ENCODE assay signal across 13 mouse cellular contexts in the genomic region with DNA sequence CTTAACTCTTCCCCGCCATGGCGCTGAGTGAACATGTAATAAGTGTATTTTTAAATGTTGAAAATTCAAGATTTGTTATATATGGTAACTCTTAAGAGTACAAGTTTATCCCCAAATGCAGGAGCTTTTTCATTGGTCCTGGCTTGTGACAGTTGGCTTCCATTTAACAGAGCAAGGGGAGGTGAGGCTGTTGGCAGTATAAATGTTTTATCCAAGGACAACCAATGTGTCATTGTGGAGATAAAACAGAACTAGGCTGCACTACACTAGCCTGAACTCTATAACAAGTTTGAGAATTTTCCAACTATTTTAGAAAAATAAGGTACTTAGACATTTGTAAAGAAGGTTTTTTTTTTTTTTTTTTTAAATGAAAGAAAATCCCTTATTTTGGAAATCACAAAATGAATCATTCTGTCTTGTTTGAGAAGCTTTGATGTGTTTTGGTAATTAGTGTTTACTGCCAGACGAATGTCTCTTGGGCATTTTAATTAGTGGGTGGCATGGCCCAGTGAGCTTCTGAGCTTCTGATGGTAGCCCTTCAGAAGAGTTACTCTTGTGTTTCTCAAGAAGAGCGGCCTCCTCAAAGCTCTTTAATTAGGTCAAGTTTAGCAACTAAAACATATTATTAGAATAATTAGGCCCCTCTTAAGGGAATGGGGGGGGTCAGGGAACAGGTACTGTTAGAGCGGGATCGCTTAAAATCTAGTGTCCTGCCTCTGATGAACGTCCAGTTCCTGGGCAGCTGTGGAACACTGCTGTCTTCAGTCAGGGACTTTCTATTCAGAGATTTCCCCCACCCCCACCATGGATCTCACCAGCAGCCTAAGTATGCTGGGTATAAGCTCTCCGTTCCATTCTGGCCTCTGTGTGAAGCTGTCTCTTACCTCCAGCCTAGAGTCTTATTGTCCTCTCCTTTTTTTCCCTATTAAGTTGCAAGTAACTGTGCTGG.
DNase-seq lines count a peak whose midpoint lies in the region; ATAC-seq lines count a peak whose summit lies in the region.
"Had no signal": no experiment of that assay in that cellular context is flagged by ENCODE, and none has a peak within 500 bp of the region (broad histone marks: within the 10 kb centered on the region; RNA-seq: fewer than 3 reads in every experiment).

No protein-coding gene starts in this region.

- no peak for ATAC-seq in heart, embryonic 16.5 days (replicated peaks; ENCODE audit: extremely low read depth, insufficient read depth, low FRiP score)
- 0 out of 2 replicates have a peak, but pooled peaks have one; percentile 32 for ATAC-seq in intestine, embryonic 16.5 days
- ATAC-seq in stomach, embryonic 16.5 days (ENCODE audit: insufficient read depth, low FRiP score) = peak; percentile 63; the same call in 1 of the 2 replicates
- ATAC-seq in erythroblast, adult 5-6 weeks (replicated peaks; ENCODE audit: low FRiP score, poor library complexity, severe bottlenecking) = no peak

- H3K27ac ChIP-seq in heart, embryonic 16.5 days (ENCODE audit: low read length) = peak overlapping the region; percentile 60
- H3K27ac ChIP-seq in intestine, embryonic 16.5 days (ENCODE audit: low read length) = peak overlapping the region; percentile 69
- peak overlapping the region; percentile 90 for H3K27ac ChIP-seq in stomach, embryonic 16.5 days (ENCODE audit: low read length)

- WGBS in heart, embryonic 16.5 days = 70% methylated on average over 8 of the region's 8 CpGs
- 66% methylated on average over 8 of the region's 8 CpGs for WGBS in intestine, embryonic 16.5 days
- 63% methylated on average over 8 of the region's 8 CpGs for WGBS in stomach, embryonic 16.5 days

- H3K27me3 ChIP-seq in heart, embryonic 16.5 days (ENCODE audit: control insufficient read depth, insufficient read depth, low read length) = no peaks in the 10 kb centered on the region
- H3K27me3 ChIP-seq in intestine, embryonic 16.5 days (replicated peaks; ENCODE audit: control insufficient read depth, insufficient read depth, low read length) = no peaks in the 10 kb centered on the region
- no peaks in the 10 kb centered on the region for H3K27me3 ChIP-seq in stomach, embryonic 16.5 days (ENCODE audit: control insufficient read depth, insufficient read depth, low read length)
- H3K27me3 ChIP-seq: CH12.LX; limb, embryonic 15.5 days had no signal

- H3K9me3 ChIP-seq in heart, embryonic 16.5 days (replicated peaks; ENCODE audit: control insufficient read depth, low read length) = no peaks in the 10 kb centered on the region
- no peaks in the 10 kb centered on the region for H3K9me3 ChIP-seq in intestine, embryonic 16.5 days (ENCODE audit: control insufficient read depth, low read length)
- H3K9me3 ChIP-seq in stomach, embryonic 16.5 days (replicated peaks; ENCODE audit: control insufficient read depth, low read length) = no peaks in the 10 kb centered on the region
- H3K9me3 ChIP-seq: limb, embryonic 15.5 days had no signal

- DNase-seq in heart, postnatal 14 days = no peak
- DNase-seq in testis, postnatal 10 days (ENCODE audit: low spot score) = peak; percentile 39
- no peak for DNase-seq in testis, postnatal 14 days (ENCODE audit: low spot score)
- DNase-seq in lung, postnatal 14 days = no peak
- DNase-seq: adrenal gland, postnatal 10 days; layer of hippocampus, adult 9-11 months; lung, adult 2 months had no signal

- no peak overlapping the region for H3K4me2 ChIP-seq in heart, embryonic 16.5 days (ENCODE audit: low read depth, low read length)
- H3K4me2 ChIP-seq in intestine, embryonic 16.5 days (ENCODE audit: low read depth, low read length) = no peak overlapping the region; the same call in 1 of the 2 replicates
- H3K4me2 ChIP-seq in stomach, embryonic 16.5 days (ENCODE audit: low read depth, low read length) = no peak overlapping the region
- H3K4me2 ChIP-seq: limb, embryonic 15.5 days had no signal

- no peak overlapping the region for H3K9ac ChIP-seq in heart, embryonic 16.5 days (ENCODE audit: low read length)
- no peak overlapping the region for H3K9ac ChIP-seq in intestine, embryonic 16.5 days (ENCODE audit: low read depth, low read length)
- H3K9ac ChIP-seq in stomach, embryonic 16.5 days (ENCODE audit: low read length) = no peak overlapping the region
- H3K9ac ChIP-seq: limb, embryonic 15.5 days had no signal

- H3K4me3 ChIP-seq in heart, embryonic 16.5 days (ENCODE audit: low read length) = no peak overlapping the region
- no peak overlapping the region for H3K4me3 ChIP-seq in intestine, embryonic 16.5 days (ENCODE audit: low read length)
- H3K4me3 ChIP-seq in stomach, embryonic 16.5 days (replicated peaks; ENCODE audit: low read length) = no peak overlapping the region
- H3K4me3 ChIP-seq: limb, embryonic 15.5 days had no signal

- H3K36me3 ChIP-seq in heart, embryonic 16.5 days (ENCODE audit: control insufficient read depth, insufficient read depth) = no peaks in the 10 kb centered on the region
- H3K36me3 ChIP-seq in intestine, embryonic 16.5 days (ENCODE audit: control insufficient read depth, insufficient read depth, low read length) = no peaks in the 10 kb centered on the region
- H3K36me3 ChIP-seq in stomach, embryonic 16.5 days (ENCODE audit: control insufficient read depth, insufficient read depth, low read length) = no peaks in the 10 kb centered on the region

- intact Hi-C loops in heart, postnatal 14 days (cut with DNase I) = loop anchor here (5.0 kb wide), 1 partner anchor 35 kb away; no protein-coding TSS in a partner anchor

- peaks cover 54% of the 10 kb centered on the region for H3K4me1 ChIP-seq in heart, embryonic 16.5 days (ENCODE audit: control insufficient read depth, insufficient read depth, low read length)
- H3K4me1 ChIP-seq in intestine, embryonic 16.5 days (ENCODE audit: control insufficient read depth, insufficient read depth, low read length) = peaks cover 31% of the 10 kb centered on the region
- H3K4me1 ChIP-seq in stomach, embryonic 16.5 days (ENCODE audit: control insufficient read depth, insufficient read depth, low read length) = peaks cover 45% of the 10 kb centered on the region

Comparison
In these comparisons a context has a peak if more than half of its experiments do, and no peak if none do; other contexts are left out.
1. ATAC-seq: peak in intestine, embryonic 16.5 days (single experiment) and stomach, embryonic 16.5 days (single experiment); none in heart, embryonic 16.5 days (single experiment) and erythroblast, adult 5-6 weeks (single experiment).
2. Peak in every context shown above with its lines, with median percentiles within 50 percentile points of each other: H3K27ac ChIP-seq.